Mouse (Mus musculus) liver, embryonic 14.5 days (tissue): ENCODE measurements at regions not wholly inside any gene's neighbourhood (a gene's known extent, or its start where the extent isn't known, plus 50 kb on each side); places are given as distances from the start of the nearest gene placed in this dataset.

ENCODE experiments used
- ATAC-seq: fragments of 200-750 bp; cut with Nextera tagmentation; 2 replicates; pipeline ENCODE4 v1.8.0; 2017; ENCODE audit warnings: moderate number of reproducible peaks, mild to moderate bottlenecking, moderate library complexity; ENCODE audit not compliant: insufficient read depth
- DNase-seq, 3 experiments: peaks; one replicate each; pipeline ENCODE4 v3.0.0-alpha.2; 2012 to 2013; ENCODE audit warnings: low read depth in 3 of 3, low spot score in 3 of 3
- H3K27ac ChIP-seq: fragments of 300-500 bp; sonication (generic); 2 replicates; pipeline ENCODE4 v1.5.1; 2014; ENCODE audit warnings: moderate library complexity, mild to moderate bottlenecking, control low read depth, inconsistent platforms
- H3K27me3 ChIP-seq: fragments of 300-500 bp; sonication (generic); 2 replicates; pipeline ENCODE4 v1.6.1; 2014; ENCODE audit warnings: mild to moderate bottlenecking, low read length, moderate library complexity; ENCODE audit not compliant: control insufficient read depth, insufficient read depth
- H3K36me3 ChIP-seq: fragments of 300-500 bp; sonication (generic); replicated peaks from 2 replicates; pipeline ENCODE4 v1.6.1; 2014; ENCODE audit warnings: low read depth; ENCODE audit not compliant: control insufficient read depth, insufficient read depth
- H3K4me1 ChIP-seq, 2 experiments: fragments of 200-500 bp in 1 of 2; fragments of 300-500 bp in 1 of 2; sonication (generic) in 1 of 2; replicated peaks; 2 replicates each; pipeline ENCODE4 v1.6.1; 2012 to 2014; ENCODE audit warnings: antibody characterized with exemption in 1 of 2, inconsistent platforms in 1 of 2, low read length in 1 of 2; ENCODE audit not compliant: control insufficient read depth in 2 of 2, insufficient read depth in 2 of 2
- H3K4me2 ChIP-seq: fragments of 300-500 bp; sonication (generic); 2 replicates; pipeline ENCODE4 v1.6.1; 2014; ENCODE audit warnings: low read depth, mild to moderate bottlenecking, control low read depth, moderate library complexity
- H3K4me3 ChIP-seq, 2 experiments: fragments of 200-500 bp in 1 of 2; fragments of 300-500 bp in 1 of 2; sonication (generic) in 1 of 2; 2 replicates each; pipeline ENCODE4 v1.5.1; 2012 to 2014; ENCODE audit warnings: low read depth in 2 of 2, low read length in 2 of 2, mild to moderate bottlenecking in 2 of 2, control low read depth in 1 of 2, inconsistent platforms in 1 of 2, moderate library complexity in 1 of 2; ENCODE audit not compliant: insufficient read depth in 1 of 2
- H3K9ac ChIP-seq: fragments of 300-500 bp; sonication (generic); replicated peaks from 2 replicates; pipeline ENCODE4 v1.6.1; 2014; ENCODE audit warnings: mild to moderate bottlenecking, control low read depth, moderate library complexity
- H3K9me3 ChIP-seq: fragments of 300-500 bp; sonication (generic); 2 replicates; pipeline ENCODE4 v1.6.1; 2016; ENCODE audit warnings: low read length, mixed read lengths; ENCODE audit not compliant: control insufficient read depth
- CTCF ChIP-seq: IDR thresholded peaks from 2 replicates; pipeline ENCODE4 v1.5.1; 2016; ENCODE audit warnings: antibody characterized with exemption, low read depth, control low read depth
- EP300 ChIP-seq: IDR thresholded peaks from 2 replicates; pipeline ENCODE4 v1.6.1; 2016; ENCODE audit warnings: antibody characterized with exemption, low read depth
- WGBS: fragments of 180-500 bp; shearing (Covaris S2); extraction: QIAGEN DNeasy Blood & Tissue Kit; methylation state at CpG from one replicate; pipeline ENCODE4 v1.1.7; 2014; ENCODE audit not compliant: insufficient replicate concordance; 5-methylcytosine and 5-hydroxymethylcytosine counted together

DNA sequence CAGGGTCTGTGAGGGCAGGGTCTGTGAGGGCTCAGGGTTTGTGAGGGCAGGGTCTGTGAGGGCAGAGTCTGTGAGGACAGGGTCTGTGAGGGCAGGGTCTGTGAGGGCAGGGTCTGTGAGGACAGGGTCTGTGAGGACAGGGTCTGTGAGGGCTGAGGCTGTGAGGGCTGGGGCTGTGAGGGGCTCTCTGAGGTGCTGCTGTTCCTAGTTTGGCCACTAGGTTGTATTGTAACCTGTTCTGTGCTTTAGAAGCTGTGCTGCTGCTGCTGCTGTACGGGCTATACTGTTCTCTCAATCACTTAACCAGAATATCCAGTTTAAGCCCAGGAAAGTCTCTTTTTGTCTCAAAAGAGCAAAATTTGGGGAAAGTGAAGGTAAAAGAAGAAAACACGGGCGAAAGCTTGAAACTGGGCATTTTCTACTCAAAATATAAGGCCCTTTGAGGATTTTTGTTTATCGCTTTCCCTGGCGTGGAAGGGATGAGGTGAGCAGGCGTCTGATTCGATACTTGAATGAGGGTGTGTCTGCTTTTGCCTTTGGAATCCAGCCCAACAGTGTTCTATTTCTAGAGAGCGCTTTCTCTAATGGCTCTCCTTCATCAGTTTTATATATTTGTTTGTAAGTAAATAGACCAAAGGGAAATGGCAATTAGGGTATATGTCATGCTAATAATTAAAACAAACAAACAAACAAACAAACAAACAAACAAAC lies 363.8 kb upstream of the Nr5a2 start:
- TF ChIP-seq EP300: no peak
- TF ChIP-seq CTCF: peak; percentile 53
- H3K9me3 ChIP-seq: no peaks in the 10 kb centered on the region
- H3K36me3 ChIP-seq: no peaks in the 10 kb centered on the region
- no peaks in the 10 kb centered on the region for H3K27me3 ChIP-seq
- WGBS: 40% methylated on average over 8 of the region's 8 CpGs
- DNase-seq (no peak), ATAC-seq (no peak)
- H3K4me1 ChIP-seq: no peaks in the 10 kb centered on the region
- no peak overlapping the region for H3K9ac ChIP-seq
- H3K27ac ChIP-seq: no peak overlapping the region
- H3K4me2 ChIP-seq: no peak overlapping the region
- H3K4me3 ChIP-seq: no peak overlapping the region

DNA sequence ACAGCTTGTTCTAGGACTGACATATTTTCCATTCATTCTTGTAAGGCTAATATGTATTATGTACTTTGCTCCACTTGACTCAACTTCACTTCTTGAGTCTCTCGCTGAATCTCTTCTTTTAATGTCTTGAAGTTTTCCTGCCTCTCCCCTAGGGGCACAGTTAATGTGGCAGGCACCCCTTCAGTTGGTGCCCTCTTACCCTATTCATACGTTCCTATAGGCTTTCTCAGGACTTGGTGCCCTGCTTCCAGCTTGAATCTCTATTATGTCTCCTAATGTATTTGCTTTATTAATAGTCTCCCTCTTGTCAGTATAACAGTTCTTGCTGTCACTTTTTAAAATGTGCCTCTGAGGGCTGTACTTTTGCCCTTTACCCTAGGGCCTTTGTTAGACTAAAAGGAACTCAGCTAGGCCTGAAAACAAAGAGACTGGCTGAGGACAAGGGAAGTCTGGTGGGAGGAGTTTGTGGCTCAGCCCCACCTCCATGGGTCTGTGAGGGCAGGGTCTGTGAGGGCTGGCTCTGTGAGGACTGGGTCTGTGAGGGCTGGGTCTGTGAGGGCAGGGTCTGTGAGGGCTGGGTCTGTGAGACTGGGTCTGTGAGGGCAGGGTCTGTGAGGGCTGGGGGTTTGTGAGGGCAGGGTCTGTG lies 362.9 kb upstream of the Nr5a2 start:
- H3K4me3 ChIP-seq: no peak overlapping the region
- no peaks in the 10 kb centered on the region for H3K9me3 ChIP-seq
- H3K27me3 ChIP-seq: no peaks in the 10 kb centered on the region
- H3K9ac ChIP-seq: no peak overlapping the region
- TF ChIP-seq EP300 (no peak), CTCF (no peak)
- ATAC-seq: no peak
- H3K4me2 ChIP-seq: no peak overlapping the region
- no peak for DNase-seq
- WGBS: 62% methylated on average over 2 of the region's 2 CpGs
- no peaks in the 10 kb centered on the region for H3K4me1 ChIP-seq
- H3K36me3 ChIP-seq: no peaks in the 10 kb centered on the region
- H3K27ac ChIP-seq: no peak overlapping the region

DNA sequence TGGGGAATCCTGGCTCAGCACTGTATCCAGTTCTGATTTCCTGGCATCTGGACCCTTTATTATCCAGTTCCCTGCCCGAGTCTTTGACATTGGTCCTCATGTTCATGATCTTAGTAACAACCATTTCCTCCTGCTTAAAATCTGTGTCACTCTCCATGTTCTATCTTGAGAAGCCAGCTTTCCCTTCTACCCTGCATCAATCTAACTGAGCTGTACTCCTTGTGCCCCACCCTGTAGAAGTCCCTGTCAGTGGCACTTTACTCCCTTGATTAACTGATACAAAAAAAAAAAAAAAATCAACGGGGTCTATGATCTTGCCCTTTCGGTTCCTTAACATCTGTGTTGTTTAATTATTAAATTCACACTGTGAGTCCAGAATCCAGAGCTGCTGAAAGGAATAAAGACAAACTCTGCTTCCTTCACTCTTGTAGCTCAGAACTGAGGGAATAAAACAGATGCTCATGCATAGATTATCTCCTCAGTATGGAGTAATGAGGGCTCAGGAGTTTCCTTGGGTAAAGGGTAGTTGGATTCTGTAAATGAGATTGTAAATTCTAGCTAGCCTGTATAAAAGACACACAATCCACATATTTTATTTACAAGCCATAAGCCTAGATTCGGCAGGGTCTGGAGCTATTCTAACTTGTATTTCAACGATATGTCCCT lies 342.6 kb upstream of the Nr5a2 start:
- Histone ChIP-seq H3K27ac (no peak overlapping the region), H3K9ac (no peak overlapping the region), H3K4me3 (no peak overlapping the region), H3K27me3 (no peaks in the 10 kb centered on the region), H3K4me1 (no peaks in the 10 kb centered on the region), H3K4me2 (no peak overlapping the region), H3K36me3 (no peaks in the 10 kb centered on the region), H3K9me3 (no peaks in the 10 kb centered on the region)
- WGBS: 65% methylated on average over 5 of the region's 5 CpGs
- DNase-seq (no peak), ATAC-seq (no peak)
- TF ChIP-seq CTCF (no peak), EP300 (no peak)

DNA sequence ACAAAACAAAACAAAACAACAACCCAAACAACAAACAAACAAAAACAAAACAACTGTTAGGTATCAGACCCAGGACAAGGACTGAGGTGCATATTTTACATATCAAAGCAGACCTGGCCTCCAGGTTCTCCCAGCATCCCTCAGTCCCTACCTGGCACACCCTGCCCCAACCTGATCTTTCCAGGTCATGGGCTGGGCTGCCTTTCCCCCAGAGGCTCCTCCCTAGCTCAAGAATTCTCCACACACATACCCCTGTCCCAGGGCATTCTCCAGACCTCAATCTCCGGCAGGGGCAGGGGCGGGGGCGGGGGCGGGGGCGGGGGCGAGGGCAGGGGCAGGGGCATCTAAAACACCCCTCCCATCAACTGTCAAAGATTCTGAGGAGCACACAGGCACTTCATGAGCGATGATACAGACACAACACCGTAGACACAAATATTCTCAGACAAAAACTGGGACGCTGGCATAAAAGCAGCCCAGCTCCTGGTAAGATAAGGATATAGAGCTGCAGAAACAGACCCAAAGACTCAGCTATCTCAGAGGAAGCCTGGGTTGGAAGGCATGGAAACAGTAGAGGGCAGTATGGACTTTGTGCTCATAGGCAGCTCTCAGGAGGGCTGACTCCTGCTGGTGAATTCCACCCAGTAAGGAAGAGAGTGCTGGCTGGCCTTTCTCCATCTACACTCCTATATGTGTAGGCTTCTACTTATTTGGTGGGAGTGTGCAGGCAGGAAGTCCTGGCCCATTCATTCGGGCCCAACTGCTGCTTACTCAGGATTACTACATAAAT lies 337.7 kb upstream of the Nr5a2 start:
- no peaks in the 10 kb centered on the region for H3K27me3 ChIP-seq
- H3K27ac ChIP-seq: no peak overlapping the region
- no peak overlapping the region for H3K4me3 ChIP-seq
- DNase-seq: no peak
- H3K9me3 ChIP-seq: no peaks in the 10 kb centered on the region
- H3K9ac ChIP-seq: no peak overlapping the region
- 36% methylated on average over 10 of the region's 10 CpGs for WGBS
- no peak overlapping the region for H3K4me2 ChIP-seq
- ATAC-seq: no peak
- TF ChIP-seq CTCF (0 out of 2 replicates have a peak, but pooled peaks have one; percentile 13), EP300 (no peak)
- H3K4me1 ChIP-seq: no peaks in the 10 kb centered on the region
- no peaks in the 10 kb centered on the region for H3K36me3 ChIP-seq
